Mouse (Mus musculus) stomach, embryonic 14.5 days (tissue): Measurements from ENCODE around the gene Ptges3. TPM values are rescaled to one million over a fixed set of nuclear protein-coding genes. Genes with fewer than 3 reads are reported as not detected.
A peak's percentile ranks its signal among the peaks of the same experiment; 100 is the strongest.

ENCODE experiments used
- ATAC-seq: fragments of 200-750 bp; cut with Nextera tagmentation; 2 replicates; pipeline ENCODE4 v1.8.0; 2017; ENCODE audit warnings: low read depth, moderate TSS enrichment; ENCODE audit not compliant: insufficient number of reproducible peaks, insufficient read depth, low FRiP score
- H3K27ac ChIP-seq: fragments of 300-500 bp; sonication (generic); 2 replicates; pipeline ENCODE4 v1.5.1; 2014; ENCODE audit warnings: mild to moderate bottlenecking, low read length, moderate library complexity, mixed read lengths
- H3K27me3 ChIP-seq: fragments of 300-500 bp; sonication (generic); 2 replicates; pipeline ENCODE4 v1.6.1; 2014; ENCODE audit warnings: low read length, control low read depth, mixed read lengths; ENCODE audit not compliant: control insufficient read depth, insufficient read depth
- H3K36me3 ChIP-seq: fragments of 300-500 bp; sonication (generic); 2 replicates; pipeline ENCODE4 v1.6.1; 2014; ENCODE audit warnings: mild to moderate bottlenecking, control low read depth, low read length, moderate library complexity, mixed read lengths; ENCODE audit not compliant: control insufficient read depth, insufficient read depth
- H3K4me1 ChIP-seq: fragments of 300-500 bp; sonication (generic); 2 replicates; pipeline ENCODE4 v1.6.1; 2014; ENCODE audit warnings: low read length, control low read depth, mixed read lengths; ENCODE audit not compliant: control insufficient read depth, insufficient read depth
- H3K4me2 ChIP-seq: fragments of 300-500 bp; sonication (generic); replicated peaks from 2 replicates; pipeline ENCODE4 v1.6.1; 2014; ENCODE audit warnings: low read depth, low read length, control low read depth
- H3K4me3 ChIP-seq: fragments of 300-500 bp; sonication (generic); 2 replicates; pipeline ENCODE4 v1.5.1; 2014; ENCODE audit warnings: low read depth, low read length, control low read depth
- H3K9ac ChIP-seq: fragments of 300-500 bp; sonication (generic); replicated peaks from 2 replicates; pipeline ENCODE4 v1.6.1; 2014; ENCODE audit warnings: low read depth, mild to moderate bottlenecking, control low read depth, low read length, moderate library complexity, mixed read lengths
- H3K9me3 ChIP-seq: fragments of 300-500 bp; sonication (generic); 2 replicates; pipeline ENCODE4 v1.6.1; 2016; ENCODE audit warnings: low read depth, low read length, control low read depth; ENCODE audit not compliant: control insufficient read depth
- WGBS: fragments of 180-500 bp; shearing (Covaris S2); extraction: QIAGEN DNeasy Blood & Tissue Kit; methylation state at CpG from one replicate; pipeline ENCODE4 v1.1.7; 2014; 5-methylcytosine and 5-hydroxymethylcytosine counted together
- polyA plus RNA-seq: library from polyadenylated mRNA; unstranded; fragments of >200 nt; fragmentation: Nextera tagmentation; extraction: Ambion mirVana; gene quantifications from 2 replicates; pipeline ENCODE4 v1.2.1, GENCODE M21; 2014

Ptges3 gene
- polyA plus RNA-seq, 1 experiment from 2014 or later, result 474 TPM

DNA sequence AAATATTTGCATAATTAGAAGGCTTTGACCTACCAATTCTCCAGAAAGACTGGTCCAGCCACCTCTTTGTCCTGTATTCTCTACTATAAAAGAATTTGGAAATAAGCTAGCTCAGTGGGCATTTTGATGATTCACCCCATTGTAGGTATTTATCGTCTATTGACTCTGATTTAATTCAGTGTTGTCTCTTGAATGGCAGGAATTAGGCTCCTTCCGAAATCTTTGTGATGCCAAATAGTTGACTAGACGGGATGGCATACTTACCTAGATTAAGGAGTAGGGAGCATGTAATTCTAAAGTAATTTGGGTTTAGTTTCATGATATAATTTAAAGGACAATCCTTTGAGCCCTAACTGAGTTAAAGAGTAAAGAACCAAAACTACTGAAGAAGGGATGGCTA is 20.8 kb upstream of the Ptges3 start:
- Histone ChIP-seq H3K36me3 (peaks cover 33% of the 10 kb centered on the region), H3K4me2 (peak overlapping the region; percentile 91), H3K27me3 (no peaks in the 10 kb centered on the region), H3K4me3 (peak overlapping the region; percentile 2; the same call in 1 of the 2 replicates), H3K9me3 (no peaks in the 10 kb centered on the region), H3K9ac (no peak overlapping the region), H3K27ac (no peak overlapping the region), H3K4me1 (peaks cover 27% of the 10 kb centered on the region)
- no peak for ATAC-seq
- WGBS, result 62% methylated on average over 3 of the region's 3 CpGs

DNA sequence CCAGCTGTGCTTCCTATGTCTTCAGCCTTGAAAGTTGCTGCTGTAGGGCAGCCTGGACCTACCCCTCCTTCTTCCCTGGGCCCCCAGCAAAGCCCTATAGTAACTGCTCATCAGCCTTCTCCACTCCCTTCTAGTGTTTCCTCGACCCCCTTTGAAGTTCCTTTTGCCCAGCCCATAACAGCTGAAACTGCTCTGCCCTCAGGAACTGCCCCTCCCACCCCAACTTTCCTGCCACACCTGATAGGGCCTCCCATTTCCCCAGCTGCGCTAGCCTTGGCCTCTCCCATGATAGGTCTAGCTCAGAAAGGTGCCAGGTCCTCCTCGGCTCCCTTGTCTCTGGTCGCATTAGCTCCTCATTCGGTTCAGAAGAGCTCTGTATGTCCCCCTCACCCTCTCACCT is 19.6 kb upstream of the Ptges3 start:
- 42% methylated on average over 5 of the region's 5 CpGs for WGBS
- ATAC-seq, result no peak
- Histone ChIP-seq H3K27me3 (no peaks in the 10 kb centered on the region), H3K4me1 (peaks cover 31% of the 10 kb centered on the region), H3K4me3 (no peak overlapping the region), H3K27ac (no peak overlapping the region), H3K4me2 (no peak overlapping the region), H3K36me3 (peaks cover 44% of the 10 kb centered on the region), H3K9ac (no peak overlapping the region), H3K9me3 (no peaks in the 10 kb centered on the region)

- ATAC-seq, result no peak
- Histone ChIP-seq H3K27me3 (no peaks in the 10 kb centered on the region), H3K4me3 (no peak overlapping the region), H3K36me3 (peaks cover 50% of the 10 kb centered on the region), H3K27ac (no peak overlapping the region), H3K4me2 (no peak overlapping the region), H3K9ac (no peak overlapping the region), H3K4me1 (peaks cover 30% of the 10 kb centered on the region; the same call in 1 of the 2 replicates), H3K9me3 (no peaks in the 10 kb centered on the region)
- 63% methylated on average over 3 of the region's 3 CpGs for WGBS
Measured at GRCm38 (mm10) chr10:128039858-128040257, 18.9 kb upstream of the Ptges3 start.

GRCm38 (mm10) chr10:128040293-128040692 is 18.5 kb upstream of the Ptges3 start:
- H3K27ac ChIP-seq, result no peak overlapping the region
- peaks cover 55% of the 10 kb centered on the region for H3K36me3 ChIP-seq

GRCm38 (mm10) chr10:128041636-128042035 is 17.1 kb upstream of the Ptges3 start:
- Histone ChIP-seq H3K27me3 (no peaks in the 10 kb centered on the region), H3K4me2 (no peak overlapping the region), H3K36me3 (peaks cover 67% of the 10 kb centered on the region), H3K27ac (no peak overlapping the region), H3K9me3 (no peaks in the 10 kb centered on the region), H3K9ac (no peak overlapping the region), H3K4me1 (peaks cover 31% of the 10 kb centered on the region; the same call in 1 of the 2 replicates), H3K4me3 (no peak overlapping the region)
- no peak for ATAC-seq
- 71% methylated on average over 4 of the region's 4 CpGs for WGBS

More at GRCm38 (mm10) chr10:128040293-128040692, 18.5 kb upstream of the Ptges3 start:
- H3K4me2 ChIP-seq, result no peak overlapping the region
- no peaks in the 10 kb centered on the region for H3K9me3 ChIP-seq
- no peaks in the 10 kb centered on the region for H3K27me3 ChIP-seq
- peaks cover 31% of the 10 kb centered on the region; the same call in 1 of the 2 replicates for H3K4me1 ChIP-seq
- H3K4me3 ChIP-seq, result no peak overlapping the region
- no peak overlapping the region for H3K9ac ChIP-seq
- WGBS, result 85% methylated on average over 5 of the region's 5 CpGs
- ATAC-seq, result no peak

- H3K9ac ChIP-seq, result no peak overlapping the region
- H3K27ac ChIP-seq, result no peak overlapping the region
- 84% methylated on average over 3 of the region's 3 CpGs for WGBS
- no peak for ATAC-seq
- peaks cover 73% of the 10 kb centered on the region for H3K36me3 ChIP-seq
- H3K4me1 ChIP-seq, result peaks cover 27% of the 10 kb centered on the region; the same call in 1 of the 2 replicates
- H3K9me3 ChIP-seq, result no peaks in the 10 kb centered on the region
- no peak overlapping the region for H3K4me3 ChIP-seq
- no peak overlapping the region for H3K4me2 ChIP-seq
- no peaks in the 10 kb centered on the region for H3K27me3 ChIP-seq
Measured at GRCm38 (mm10) chr10:128042466-128042865, 16.3 kb upstream of the Ptges3 start.

DNA sequence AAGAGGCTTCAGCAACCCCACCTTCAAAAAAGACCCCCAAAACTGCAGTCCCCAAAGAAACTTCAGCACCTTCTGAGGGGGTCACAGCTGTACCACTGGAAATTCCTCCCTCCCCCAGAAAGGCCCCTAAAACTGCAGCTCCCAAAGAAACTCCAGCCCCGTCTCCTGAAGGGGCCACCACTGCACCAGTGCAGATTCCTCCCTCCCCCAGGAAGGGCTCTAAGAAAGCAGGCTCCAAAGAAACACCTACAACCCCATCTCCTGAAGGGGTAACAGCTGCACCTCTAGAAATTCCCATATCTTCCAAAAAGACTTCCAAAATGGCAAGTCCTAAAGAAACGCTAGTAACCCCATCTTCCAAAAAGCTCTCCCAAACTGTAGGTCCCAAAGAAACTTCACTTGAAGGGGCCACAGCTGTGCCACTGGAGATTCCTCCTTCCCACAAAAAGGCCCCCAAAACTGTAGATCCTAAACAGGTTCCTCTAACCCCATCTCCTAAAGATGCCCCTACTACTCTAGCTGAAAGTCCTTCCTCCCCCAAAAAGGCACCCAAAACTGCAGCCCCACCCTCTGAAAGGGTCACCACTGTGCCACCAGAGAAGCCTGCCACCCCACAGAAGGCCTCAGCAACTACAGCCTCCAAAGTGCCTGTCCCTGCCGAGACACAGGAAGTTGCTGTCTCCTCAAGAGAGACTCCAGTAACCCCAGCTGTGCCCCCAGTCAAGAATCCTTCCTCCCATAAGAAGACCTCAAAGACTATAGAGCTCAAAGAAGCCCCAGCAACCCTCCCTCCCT is 15.5 kb upstream of the Ptges3 start:
- Histone ChIP-seq H3K36me3 (peaks cover 81% of the 10 kb centered on the region), H3K4me3 (no peak overlapping the region), H3K27me3 (no peaks in the 10 kb centered on the region), H3K9me3 (no peaks in the 10 kb centered on the region), H3K4me2 (no peak overlapping the region), H3K4me1 (peaks cover 21% of the 10 kb centered on the region; the same call in 1 of the 2 replicates), H3K9ac (no peak overlapping the region), H3K27ac (no peak overlapping the region)
- ATAC-seq, result no peak
- WGBS, result 50% methylated on average over 3 of the region's 3 CpGs

- WGBS, result 96% methylated on average over 8 of the region's 8 CpGs
- peaks cover 6% of the 10 kb centered on the region; the same call in 1 of the 2 replicates for H3K4me1 ChIP-seq
- no peak overlapping the region for H3K4me3 ChIP-seq
- no peaks in the 10 kb centered on the region for H3K9me3 ChIP-seq
- ATAC-seq, result no peak
- peaks cover 73% of the 10 kb centered on the region for H3K36me3 ChIP-seq
- H3K27me3 ChIP-seq, result no peaks in the 10 kb centered on the region
- H3K9ac ChIP-seq, result no peak overlapping the region
- no peak overlapping the region for H3K4me2 ChIP-seq
- no peak overlapping the region for H3K27ac ChIP-seq
Measured at GRCm38 (mm10) chr10:128048157-128048556, 10.6 kb upstream of the Ptges3 start.
